Comparison of ENCODE assay signal across 15 mouse cellular contexts in genomic region chr14:97403176-97403795, GRCm38 (mm10).
DNase-seq lines count a peak whose midpoint lies in the region; ATAC-seq and TF ChIP-seq lines count a peak whose summit lies in the region.
"Had no signal": no experiment of that assay in that cellular context is flagged by ENCODE, and none has a peak within 500 bp of the region (broad histone marks: within the 10 kb centered on the region; RNA-seq: fewer than 3 reads in every experiment).

No protein-coding gene starts in this region.

- no peaks in the 10 kb centered on the region for H3K36me3 ChIP-seq in kidney, postnatal 0 days (ENCODE audit: insufficient read depth, low read length)
- no peaks in the 10 kb centered on the region for H3K36me3 ChIP-seq in neural tube, embryonic 12.5 days
- H3K36me3 ChIP-seq in neural tube, embryonic 15.5 days: no peaks in the 10 kb centered on the region
- no peaks in the 10 kb centered on the region for H3K36me3 ChIP-seq in stomach, postnatal 0 days (ENCODE audit: control insufficient read depth, insufficient read depth, low read length)
- H3K36me3 ChIP-seq: embryonic facial prominence, embryonic 12.5 days; forebrain, embryonic 15.5 days; liver, embryonic 15.5 days had no signal

- TF ChIP-seq EP300 in stomach, postnatal 0 days (optimal IDR thresholded peaks at IDR 0.05): no peak

- no peak overlapping the region for H3K4me3 ChIP-seq in kidney, postnatal 0 days (replicated peaks; ENCODE audit: low read depth, low read length)
- no peak overlapping the region for H3K4me3 ChIP-seq in neural tube, embryonic 12.5 days
- H3K4me3 ChIP-seq in neural tube, embryonic 15.5 days (replicated peaks): no peak overlapping the region
- H3K4me3 ChIP-seq in stomach, postnatal 0 days (ENCODE audit: low read depth, low read length): no peak overlapping the region
- H3K4me3 ChIP-seq: embryonic facial prominence, embryonic 12.5 days; forebrain, embryonic 15.5 days; liver, embryonic 15.5 days had no signal

- peak; percentile 6 for DNase-seq in gastrocnemius, postnatal 14 days
- no peak for DNase-seq in gastrocnemius, adult 8-10 months (ENCODE audit: low spot score in 2 of 2)
- peak; percentile 9 for DNase-seq in kidney, postnatal 0 days (ENCODE audit: low spot score)
- DNase-seq in kidney, adult 18-20 months: no peak
- no peak for DNase-seq in stomach, postnatal 0 days (ENCODE audit: low spot score)
- no peak for DNase-seq in cerebellum, adult 11 months
- DNase-seq: adrenal gland, postnatal 10 days; heart, postnatal 36 days; right cerebral cortex, postnatal 25 days had no signal

- 48% methylated on average over 3 of the region's 3 CpGs for WGBS in kidney, postnatal 0 days
- 68% methylated on average over 3 of the region's 3 CpGs for WGBS in neural tube, embryonic 12.5 days
- 67% methylated on average over 3 of the region's 3 CpGs for WGBS in neural tube, embryonic 15.5 days
- 46% methylated on average over 3 of the region's 3 CpGs for WGBS in stomach, postnatal 0 days

- no peak overlapping the region for H3K9ac ChIP-seq in kidney, postnatal 0 days (ENCODE audit: low read depth, low read length)
- H3K9ac ChIP-seq in neural tube, embryonic 12.5 days: no peak overlapping the region
- H3K9ac ChIP-seq in neural tube, embryonic 15.5 days (replicated peaks): no peak overlapping the region
- H3K9ac ChIP-seq in stomach, postnatal 0 days (ENCODE audit: low read length): no peak overlapping the region
- H3K9ac ChIP-seq: embryonic facial prominence, embryonic 12.5 days; forebrain, embryonic 15.5 days; liver, embryonic 15.5 days had no signal

- H3K9me3 ChIP-seq in kidney, postnatal 0 days (replicated peaks; ENCODE audit: low read length): no peaks in the 10 kb centered on the region
- H3K9me3 ChIP-seq in neural tube, embryonic 12.5 days: no peaks in the 10 kb centered on the region
- no peaks in the 10 kb centered on the region for H3K9me3 ChIP-seq in neural tube, embryonic 15.5 days (replicated peaks)
- no peaks in the 10 kb centered on the region for H3K9me3 ChIP-seq in stomach, postnatal 0 days (ENCODE audit: control insufficient read depth, low read length)
- H3K9me3 ChIP-seq: embryonic facial prominence, embryonic 12.5 days; forebrain, embryonic 15.5 days; liver, embryonic 15.5 days had no signal

- no peak for TF ChIP-seq CTCF in kidney, postnatal 0 days (IDR thresholded peaks at IDR 0.05; ENCODE audit: low read depth)
- TF ChIP-seq CTCF in stomach, postnatal 0 days (IDR thresholded peaks at IDR 0.05; ENCODE audit: low read depth): no peak

- no peak overlapping the region for H3K4me2 ChIP-seq in kidney, postnatal 0 days (ENCODE audit: low read length)
- H3K4me2 ChIP-seq in neural tube, embryonic 12.5 days (replicated peaks): no peak overlapping the region
- no peak overlapping the region for H3K4me2 ChIP-seq in neural tube, embryonic 15.5 days
- no peak overlapping the region for H3K4me2 ChIP-seq in stomach, postnatal 0 days (replicated peaks; ENCODE audit: low read depth)
- H3K4me2 ChIP-seq: embryonic facial prominence, embryonic 12.5 days; forebrain, embryonic 15.5 days; liver, embryonic 15.5 days had no signal

- intact Hi-C loops in gastrocnemius, postnatal 14 days (cut with DNase I; ENCODE audit: low total_unique reads): no loop called here

- no peak overlapping the region for H3K27ac ChIP-seq in kidney, postnatal 0 days
- H3K27ac ChIP-seq in neural tube, embryonic 12.5 days: no peak overlapping the region
- no peak overlapping the region for H3K27ac ChIP-seq in neural tube, embryonic 15.5 days (replicated peaks)
- H3K27ac ChIP-seq in stomach, postnatal 0 days (replicated peaks): no peak overlapping the region
- H3K27ac ChIP-seq: embryonic facial prominence, embryonic 12.5 days; forebrain, embryonic 15.5 days; liver, embryonic 15.5 days had no signal

- ATAC-seq in kidney, postnatal 0 days (replicated peaks; ENCODE audit: low FRiP score, low read depth): no peak
- peak; percentile 17; the same call in 1 of the 2 replicates for ATAC-seq in neural tube, embryonic 12.5 days (ENCODE audit: low FRiP score, low read depth)
- ATAC-seq in neural tube, embryonic 15.5 days (ENCODE audit: low FRiP score): no peak
- 0 out of 2 replicates have a peak, but pooled peaks have one; percentile 15 for ATAC-seq in stomach, postnatal 0 days (ENCODE audit: low FRiP score, low TSS enrichment)
- ATAC-seq: CD4-positive, CD25-positive, alpha-beta regulatory T cell, adult 4 months; forebrain, embryonic 15.5 days had no signal

- H3K27me3 ChIP-seq in kidney, postnatal 0 days (ENCODE audit: insufficient read depth, low read length): no peaks in the 10 kb centered on the region
- H3K27me3 ChIP-seq in neural tube, embryonic 12.5 days (replicated peaks): no peaks in the 10 kb centered on the region
- no peaks in the 10 kb centered on the region for H3K27me3 ChIP-seq in neural tube, embryonic 15.5 days (replicated peaks)
- no peaks in the 10 kb centered on the region for H3K27me3 ChIP-seq in stomach, postnatal 0 days (ENCODE audit: control insufficient read depth, insufficient read depth, low read length)
- H3K27me3 ChIP-seq: embryonic facial prominence, embryonic 12.5 days; forebrain, embryonic 15.5 days; liver, embryonic 15.5 days had no signal

- no peaks in the 10 kb centered on the region for H3K4me1 ChIP-seq in kidney, postnatal 0 days (replicated peaks; ENCODE audit: insufficient read depth, low read length)
- no peaks in the 10 kb centered on the region for H3K4me1 ChIP-seq in neural tube, embryonic 12.5 days
- H3K4me1 ChIP-seq in neural tube, embryonic 15.5 days: no peaks in the 10 kb centered on the region
- H3K4me1 ChIP-seq in stomach, postnatal 0 days (replicated peaks; ENCODE audit: control insufficient read depth, insufficient read depth): no peaks in the 10 kb centered on the region
- H3K4me1 ChIP-seq: embryonic facial prominence, embryonic 12.5 days; forebrain, embryonic 15.5 days; liver, embryonic 15.5 days had no signal

Comparison
In these comparisons a context has a peak if more than half of its experiments do, and no peak if none do; other contexts are left out.
1. DNase-seq: peak in gastrocnemius, postnatal 14 days (single experiment) and kidney, postnatal 0 days (single experiment); none in gastrocnemius, adult 8-10 months (0 of 2), kidney, adult 18-20 months (single experiment), stomach, postnatal 0 days (single experiment) and cerebellum, adult 11 months (single experiment).
2. ATAC-seq: peak in neural tube, embryonic 12.5 days (single experiment) and stomach, postnatal 0 days (single experiment); none in kidney, postnatal 0 days (single experiment) and neural tube, embryonic 15.5 days (single experiment).